Mouse (Mus musculus) right cerebral cortex, postnatal 4 days (tissue): ENCODE measurements around the gene Slk.
"Not testable (repeated sequence)": the region's sequence is repeated elsewhere in the genome, so short reads cannot be mapped to it uniquely, and the experiment has no call there.

Experiments used
- DNase-seq: peaks from one replicate; pipeline ENCODE4 v3.0.0-alpha.2; 2022

The Slk gene

DNA sequence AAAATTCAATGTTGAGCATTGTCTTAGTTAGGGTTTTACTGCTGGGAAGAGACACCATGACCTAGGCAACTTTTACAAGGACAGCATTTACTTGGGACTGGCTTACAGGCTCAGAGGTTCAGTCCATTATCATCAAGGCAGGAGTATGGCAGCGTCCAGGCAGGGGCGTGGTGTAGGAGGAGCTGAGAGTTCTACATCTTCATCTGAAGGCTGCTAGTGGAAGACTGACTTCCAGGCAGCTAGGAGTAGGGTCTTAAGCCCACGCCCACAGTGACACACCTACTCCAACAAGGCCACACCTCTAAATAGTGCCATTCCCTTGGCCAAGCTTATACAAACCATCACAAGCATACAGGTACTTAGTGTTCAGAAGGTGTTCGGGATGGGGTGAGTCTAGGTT is 7.5 kb upstream of the Slk start:
- not testable (repeated sequence) for DNase-seq

DNA sequence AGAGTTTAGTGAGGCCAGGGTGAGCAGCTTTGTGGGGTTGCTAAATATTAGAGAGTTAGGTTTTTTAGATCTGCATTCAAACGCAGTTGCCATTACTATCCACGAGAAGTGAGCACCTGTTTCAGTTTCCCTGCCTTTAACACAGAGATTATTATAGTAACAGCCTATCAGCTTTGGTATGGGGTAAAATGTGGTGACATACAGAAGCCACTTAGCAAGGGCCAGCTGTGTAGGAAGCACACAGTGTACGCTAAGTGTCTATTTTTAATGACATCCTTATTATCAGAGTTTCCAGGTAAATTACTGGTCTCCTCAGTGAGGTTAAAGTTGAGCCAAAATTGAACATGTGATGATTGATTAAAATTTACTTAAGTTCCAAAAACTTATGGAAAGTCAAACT is 5.8 kb upstream of the Slk start:
- no peak for DNase-seq

DNA sequence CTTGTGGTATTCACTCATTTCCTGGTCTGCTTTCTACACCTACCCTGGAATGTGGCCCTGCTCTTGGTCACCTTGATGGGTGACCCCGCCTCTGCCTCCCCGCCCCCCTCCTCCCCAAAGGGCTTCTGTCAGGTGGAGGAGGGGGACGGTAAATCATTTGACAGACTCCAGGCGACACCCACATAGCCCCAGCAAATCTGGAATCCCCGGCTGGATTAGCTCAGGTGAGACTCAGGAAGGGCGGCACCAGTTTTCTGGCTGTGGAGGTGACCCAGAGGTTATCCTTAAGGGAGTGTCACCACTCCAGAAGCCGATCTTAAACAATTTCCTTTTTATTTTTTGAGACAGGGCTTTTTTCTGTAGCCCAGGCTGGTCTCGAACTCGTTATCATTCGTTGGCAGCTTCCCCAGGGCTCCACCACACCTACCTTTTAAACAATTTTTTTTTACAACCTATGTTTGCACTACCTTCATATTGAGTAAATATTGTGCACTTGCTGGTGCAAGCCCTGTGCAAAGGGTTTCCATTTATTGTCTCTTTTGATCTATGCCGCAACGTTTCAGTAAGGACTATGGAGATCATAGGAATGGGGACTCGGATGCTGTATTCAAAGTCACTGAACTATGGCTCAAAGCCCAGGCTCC is 775 bp upstream of the Slk start:
- DNase-seq: peak; percentile 7

DNA sequence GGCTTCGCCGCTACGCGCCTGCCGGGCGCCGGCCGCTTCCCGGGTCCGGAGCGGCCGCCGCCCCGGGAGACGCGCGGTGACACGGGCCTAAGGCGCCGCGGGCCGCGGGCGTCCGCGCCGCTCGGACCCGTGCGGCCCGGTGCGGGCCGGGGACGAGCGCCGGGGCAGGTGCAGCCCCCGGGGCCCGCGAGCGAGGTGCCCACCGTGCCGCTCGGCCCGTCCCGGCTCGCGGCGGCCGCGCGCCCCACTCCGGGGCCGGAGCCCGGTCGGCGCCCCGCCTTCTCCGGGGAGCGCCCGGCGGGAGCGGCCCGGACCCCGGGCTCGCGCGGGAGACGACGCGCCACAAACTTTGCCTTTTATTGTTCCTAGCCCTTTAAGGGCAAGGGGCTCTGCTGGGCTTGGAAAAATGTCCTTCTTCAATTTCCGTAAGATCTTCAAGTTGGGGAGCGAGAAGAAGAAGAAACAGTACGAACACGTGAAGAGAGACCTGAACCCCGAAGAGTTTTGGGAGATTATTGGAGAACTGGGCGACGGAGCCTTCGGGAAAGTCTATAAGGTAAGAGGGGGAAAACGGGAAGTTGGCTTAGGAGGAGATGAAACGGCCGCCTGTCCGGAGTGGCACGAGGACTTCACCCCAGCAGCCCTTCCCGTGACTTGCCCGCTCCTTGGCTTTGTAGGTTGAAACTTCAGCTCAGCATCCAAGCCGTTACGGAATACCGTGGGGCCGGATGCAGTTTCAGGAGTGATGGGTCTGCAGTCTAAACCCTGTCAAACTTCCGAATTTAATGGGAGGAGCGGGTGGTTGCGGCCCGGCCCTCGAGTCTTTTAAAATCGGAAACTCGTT is 532 bp downstream of the Slk start:
- peak; percentile 8 for DNase-seq

DNA sequence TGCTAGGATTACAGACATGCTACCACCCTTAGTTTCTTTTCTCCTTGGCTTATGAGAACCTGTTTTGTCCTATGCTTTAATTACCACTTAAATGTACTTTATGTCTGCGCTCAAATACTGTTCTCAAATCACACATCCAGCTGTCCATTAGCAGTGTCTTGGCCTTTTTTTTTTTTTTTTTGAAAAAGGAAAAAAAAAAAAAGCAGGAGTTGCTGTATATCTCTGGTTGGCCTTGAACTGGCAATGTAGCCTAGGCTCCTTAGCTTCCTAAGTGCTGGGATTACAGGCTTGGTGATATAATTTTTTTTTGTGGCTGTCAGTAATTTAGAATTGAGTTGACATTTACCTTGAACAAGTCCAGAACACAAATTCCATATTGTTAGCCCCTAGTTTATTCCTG is 6.3 kb downstream of the Slk start:
- no peak for DNase-seq

DNA sequence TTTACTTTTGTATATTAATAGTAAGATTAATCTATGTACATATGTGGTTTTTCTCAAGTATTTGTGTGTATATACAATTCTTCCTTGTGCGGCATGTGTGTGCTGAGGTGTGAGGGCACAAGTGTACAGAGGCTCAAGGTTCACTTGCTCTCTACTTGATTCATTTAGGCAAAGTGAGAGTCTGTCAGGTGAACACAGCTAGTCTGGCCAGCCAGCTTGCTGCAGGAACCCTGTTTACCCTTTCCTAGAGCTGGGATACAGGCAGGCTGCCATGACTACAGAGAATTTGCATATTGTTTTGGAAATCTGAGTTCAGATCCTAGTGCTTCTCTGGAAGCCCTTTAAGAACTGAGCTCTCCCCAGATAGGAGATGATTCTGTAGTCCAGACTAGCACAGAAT is 7.5 kb downstream of the Slk start:
- no peak for DNase-seq

DNA sequence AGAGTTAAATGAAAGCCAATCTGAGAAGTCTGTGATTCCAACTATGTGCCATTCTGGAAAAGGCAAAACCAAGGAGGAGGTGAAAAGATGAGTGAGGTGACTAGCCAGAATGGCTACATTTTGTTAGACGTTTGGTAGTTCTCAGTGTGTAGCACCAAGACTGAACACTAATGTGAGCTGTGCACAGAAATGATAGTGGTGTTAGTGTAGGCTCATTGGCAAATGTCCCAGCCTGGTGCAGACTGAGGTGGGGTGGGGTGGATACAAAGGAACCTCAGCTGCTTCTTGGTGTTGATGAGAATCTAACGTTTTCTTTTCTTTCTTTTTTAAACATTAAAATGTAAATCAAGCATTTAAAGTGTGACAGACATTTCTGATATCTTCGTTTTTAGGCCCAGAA is 29.0 kb downstream of the Slk start:
- DNase-seq: no peak

DNA sequence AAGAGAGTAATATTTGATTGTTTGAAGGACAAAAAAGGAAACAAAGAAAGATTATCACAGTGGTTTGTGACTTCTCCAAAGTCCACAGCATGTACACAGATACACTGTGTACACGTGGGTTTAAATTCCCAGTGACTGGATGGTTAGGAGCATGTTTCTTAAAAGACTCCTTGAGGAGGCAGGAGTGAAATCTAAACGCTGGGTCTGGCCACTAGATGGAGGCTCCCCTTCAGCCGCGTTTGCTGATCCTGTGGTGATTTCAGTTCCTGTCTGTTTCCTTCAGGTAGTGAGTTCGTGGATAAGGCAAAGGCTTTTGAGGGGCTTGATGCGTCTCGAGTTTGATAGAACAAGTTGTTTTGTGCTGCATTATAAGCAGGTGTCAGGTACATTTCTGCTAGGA is 34.0 kb downstream of the Slk start:
- DNase-seq: no peak

DNA sequence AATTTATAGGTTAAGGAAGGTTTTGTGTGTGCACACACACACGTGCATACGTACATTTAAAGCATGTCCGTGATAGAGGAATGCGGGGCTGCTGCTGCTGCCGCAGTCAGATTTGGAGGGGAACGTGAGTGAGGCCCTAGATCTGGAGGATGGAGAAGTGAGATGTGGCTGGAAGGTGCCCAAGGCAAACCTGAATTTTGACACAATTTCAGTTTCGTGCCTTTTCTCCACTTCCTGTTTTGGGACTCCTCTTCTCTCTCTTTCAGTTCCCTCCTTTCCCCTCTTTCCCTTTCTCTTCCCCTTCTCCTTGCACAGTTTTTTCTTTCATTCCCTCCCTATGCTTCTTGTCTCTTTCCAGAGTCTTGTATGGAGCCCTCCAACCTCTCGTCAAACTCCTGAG is 42.0 kb downstream of the Slk start:
- no peak for DNase-seq

DNA sequence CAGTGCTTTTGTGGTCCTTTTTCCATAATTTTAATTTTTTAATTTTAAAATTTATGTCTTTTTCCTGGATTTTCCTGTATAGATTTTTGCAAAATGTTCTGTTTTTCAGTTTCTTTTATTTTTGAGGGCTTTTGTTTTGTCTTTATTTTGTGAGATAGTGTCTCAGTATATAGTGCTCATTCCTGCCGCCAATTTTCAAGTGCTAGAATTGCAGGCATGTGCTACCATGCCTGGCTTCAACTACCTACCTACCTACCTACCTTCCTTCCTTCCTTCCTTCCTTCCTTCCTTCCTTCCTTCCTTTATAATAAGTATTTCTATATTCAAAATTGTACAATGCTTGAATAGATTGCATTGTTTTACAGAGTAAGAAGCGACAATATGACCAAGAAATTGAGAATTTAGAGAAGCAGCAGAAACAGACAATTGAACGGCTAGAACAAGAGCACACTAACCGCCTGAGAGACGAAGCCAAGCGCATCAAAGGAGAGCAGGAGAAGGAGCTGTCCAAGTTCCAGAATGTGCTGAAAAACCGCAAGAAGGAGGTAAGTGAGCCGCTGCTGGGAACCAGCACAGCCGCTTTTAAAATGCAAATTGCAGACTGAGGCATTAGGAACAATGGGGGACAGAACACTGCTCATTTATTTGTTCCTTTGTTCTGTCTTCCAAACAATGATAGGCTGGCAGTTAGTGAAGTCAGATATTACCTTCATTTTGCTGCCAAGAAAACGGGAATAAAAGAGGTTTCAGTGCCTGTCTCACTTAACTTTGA is 45.6 kb downstream of the Slk start:
- DNase-seq: no peak

DNA sequence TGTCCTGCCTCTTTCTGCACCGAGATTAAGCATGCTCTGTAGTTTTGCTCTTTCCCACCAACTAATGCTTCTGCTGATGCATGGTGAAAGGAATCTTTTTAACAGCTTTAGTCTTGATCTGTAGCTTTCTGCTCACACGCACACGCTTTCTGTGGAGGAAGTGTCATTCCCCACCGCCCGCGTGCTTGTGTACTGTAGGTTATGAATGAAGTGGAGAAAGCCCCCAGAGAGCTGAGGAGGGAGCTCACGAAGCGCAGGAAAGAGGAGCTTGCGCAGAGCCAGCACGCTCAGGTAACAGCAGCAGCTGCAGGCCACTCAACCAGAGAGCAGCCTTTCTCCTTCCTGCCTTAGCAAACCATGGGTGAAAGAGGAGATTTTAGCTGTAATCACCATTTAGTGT is 48.0 kb downstream of the Slk start:
- DNase-seq: no peak

DNA sequence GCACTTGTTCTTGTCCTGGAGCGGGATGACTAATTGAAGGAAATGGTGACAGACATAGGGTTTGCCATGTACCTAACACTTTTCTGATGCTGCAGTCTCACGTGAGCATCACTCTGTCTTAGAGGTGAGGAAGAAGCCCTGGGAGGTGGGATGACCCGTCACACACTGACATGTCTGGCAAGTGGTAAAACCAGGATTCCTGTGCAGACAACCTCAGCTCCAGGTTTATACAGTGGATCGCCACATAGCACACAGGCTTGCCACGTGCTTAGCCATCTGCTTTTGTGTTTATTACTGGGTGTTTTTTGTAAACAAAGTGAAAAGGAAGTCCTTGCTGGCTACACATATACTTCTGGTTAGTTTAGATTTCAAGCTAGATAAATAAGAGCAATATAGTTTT is 49.6 kb downstream of the Slk start:
- DNase-seq: no peak

DNA sequence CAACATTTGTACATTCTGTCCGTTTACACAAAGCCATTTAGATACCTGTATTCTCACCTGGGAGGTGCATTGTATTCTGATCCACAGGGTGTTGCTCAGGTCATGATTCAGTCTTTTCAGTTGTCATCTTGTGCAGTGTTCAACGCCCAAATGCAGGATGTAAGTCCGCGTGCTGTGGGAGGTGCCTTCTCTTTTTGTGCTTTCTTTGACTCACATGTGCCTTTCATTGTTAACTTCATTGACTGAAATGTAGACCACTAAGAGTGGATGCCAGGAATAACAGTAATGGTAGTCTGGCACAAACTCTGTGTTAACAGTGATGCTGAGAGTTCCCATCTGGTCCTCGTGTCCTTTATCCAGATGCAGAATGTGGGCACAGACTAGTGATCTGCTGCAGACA is 50.9 kb downstream of the Slk start:
- DNase-seq: no peak

DNA sequence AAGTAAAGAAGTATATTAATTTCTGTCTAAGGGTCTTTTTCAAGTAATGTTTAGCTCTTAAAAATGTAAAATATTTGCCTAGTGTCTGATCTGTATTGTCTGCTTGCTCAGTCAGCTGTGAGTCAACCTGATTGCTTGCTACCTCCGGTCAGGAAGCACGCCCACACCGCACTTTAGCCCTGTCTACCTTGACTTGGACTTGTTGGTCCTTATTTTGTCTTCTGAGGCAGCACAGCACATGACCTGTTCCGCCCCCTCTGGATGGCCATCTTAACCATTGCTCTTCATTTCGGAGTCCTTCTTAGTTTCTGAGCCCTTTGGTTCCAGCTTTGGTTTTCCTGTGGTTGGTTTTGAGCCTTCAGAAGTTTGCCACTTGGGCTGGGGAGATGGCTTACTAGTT is 52.3 kb downstream of the Slk start:
- no peak for DNase-seq

DNA sequence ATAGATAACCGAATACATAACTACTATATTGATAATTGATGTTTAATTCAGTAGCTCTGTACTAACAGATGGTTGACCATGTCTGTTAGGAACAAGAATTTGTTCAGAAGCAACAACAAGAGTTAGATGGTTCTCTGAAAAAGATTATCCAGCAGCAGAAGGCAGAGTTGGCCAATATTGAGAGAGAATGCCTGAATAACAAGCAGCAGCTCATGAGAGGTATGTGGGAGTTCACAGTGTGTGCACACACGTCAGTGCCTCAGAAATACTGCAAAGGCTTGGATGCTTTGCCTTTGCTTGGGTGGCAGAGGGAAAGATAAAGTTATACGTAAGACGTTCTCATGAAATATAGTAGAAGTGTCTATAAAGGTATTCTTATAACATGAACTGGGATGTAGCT is 55.9 kb downstream of the Slk start:
- DNase-seq: no peak

DNA sequence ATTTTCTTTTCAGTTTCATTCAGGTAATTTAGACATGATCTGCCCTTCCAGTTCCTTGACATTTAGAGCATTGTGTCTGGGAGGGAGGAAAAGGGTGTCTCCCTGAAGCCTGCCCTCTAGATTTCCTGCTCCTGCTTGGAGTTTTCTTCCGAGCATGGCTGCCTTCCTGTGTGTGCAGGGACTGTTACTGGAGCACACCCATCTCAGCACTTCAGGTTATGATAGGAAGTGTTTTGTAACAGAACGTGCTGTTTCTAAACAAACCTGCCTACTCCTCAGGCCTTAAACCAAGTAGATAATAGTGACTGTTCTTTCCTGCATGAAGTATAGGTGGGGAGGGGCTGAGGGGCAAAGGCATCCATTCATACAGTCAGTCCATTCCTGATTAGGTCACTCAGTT is 64.4 kb downstream of the Slk start:
- DNase-seq: no peak

DNA sequence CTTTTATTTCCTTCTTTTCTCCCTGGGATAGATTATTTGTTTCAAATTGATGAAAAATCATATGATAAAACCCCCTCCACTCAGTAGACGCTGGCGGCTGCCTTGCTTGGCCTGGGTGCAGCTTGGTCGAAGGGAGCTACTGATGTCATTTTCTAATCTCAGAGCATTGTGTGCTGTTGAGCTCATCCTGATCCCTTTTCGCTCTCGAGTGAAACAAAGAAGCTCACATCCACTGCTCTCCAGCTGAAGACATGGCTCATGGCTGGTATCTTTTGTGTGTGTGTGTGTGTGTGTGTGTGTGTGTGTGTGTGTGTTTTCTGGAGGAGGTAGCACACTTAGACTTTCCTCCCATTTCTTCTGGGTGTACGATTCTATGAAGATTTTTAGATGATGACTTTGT is 66.1 kb downstream of the Slk start:
- DNase-seq: no peak

DNA sequence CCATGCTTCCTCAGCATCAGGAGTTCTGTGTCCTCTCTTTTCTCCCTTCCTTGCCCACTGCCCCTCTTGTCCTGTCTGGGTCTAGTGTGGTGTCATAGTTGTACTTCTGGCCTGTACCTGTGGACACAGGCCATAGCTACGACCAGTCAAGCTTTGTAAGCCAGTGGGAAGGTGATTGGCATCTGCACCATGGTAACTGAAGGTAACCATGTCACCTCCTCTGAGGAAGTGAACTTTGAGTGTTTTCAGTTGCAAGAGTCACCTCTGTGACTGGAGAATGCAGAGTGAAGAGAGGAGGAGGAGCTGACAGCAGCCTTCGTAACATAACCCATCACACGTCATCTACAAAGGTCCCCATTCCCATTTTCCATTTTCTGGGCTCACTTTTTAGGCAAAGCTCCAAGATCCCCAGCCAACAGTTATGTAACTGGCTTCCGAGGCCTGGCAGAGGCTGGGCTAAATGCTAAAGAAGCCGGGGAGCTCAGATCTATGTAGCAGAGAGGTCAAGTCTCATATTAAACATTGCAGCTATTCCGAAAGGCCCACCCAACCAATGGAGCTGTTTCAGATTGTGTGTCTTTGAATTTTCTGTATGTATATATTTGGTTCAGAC is 67.1 kb downstream of the Slk start:
- no peak for DNase-seq

DNA sequence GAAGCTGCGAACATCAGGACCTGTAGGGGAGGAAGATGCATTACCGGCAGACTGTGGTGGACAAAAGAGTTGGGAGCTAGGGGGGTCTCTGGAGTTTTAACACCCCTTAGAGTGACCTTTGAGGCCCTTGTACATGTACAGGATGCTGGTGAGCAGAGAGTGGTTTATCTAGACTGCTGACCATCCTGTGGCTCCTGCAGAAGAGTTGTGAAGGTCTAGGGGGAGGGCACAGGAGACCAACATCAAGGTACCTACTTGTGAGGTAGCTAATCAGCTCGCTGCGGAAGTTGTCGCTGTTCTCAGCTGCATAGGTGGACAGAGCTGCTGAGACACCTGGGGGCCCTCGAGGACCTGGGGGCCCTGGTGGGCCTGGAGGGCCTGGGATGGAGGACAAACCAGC is 69.6 kb downstream of the Slk start:
- DNase-seq: no peak

DNA sequence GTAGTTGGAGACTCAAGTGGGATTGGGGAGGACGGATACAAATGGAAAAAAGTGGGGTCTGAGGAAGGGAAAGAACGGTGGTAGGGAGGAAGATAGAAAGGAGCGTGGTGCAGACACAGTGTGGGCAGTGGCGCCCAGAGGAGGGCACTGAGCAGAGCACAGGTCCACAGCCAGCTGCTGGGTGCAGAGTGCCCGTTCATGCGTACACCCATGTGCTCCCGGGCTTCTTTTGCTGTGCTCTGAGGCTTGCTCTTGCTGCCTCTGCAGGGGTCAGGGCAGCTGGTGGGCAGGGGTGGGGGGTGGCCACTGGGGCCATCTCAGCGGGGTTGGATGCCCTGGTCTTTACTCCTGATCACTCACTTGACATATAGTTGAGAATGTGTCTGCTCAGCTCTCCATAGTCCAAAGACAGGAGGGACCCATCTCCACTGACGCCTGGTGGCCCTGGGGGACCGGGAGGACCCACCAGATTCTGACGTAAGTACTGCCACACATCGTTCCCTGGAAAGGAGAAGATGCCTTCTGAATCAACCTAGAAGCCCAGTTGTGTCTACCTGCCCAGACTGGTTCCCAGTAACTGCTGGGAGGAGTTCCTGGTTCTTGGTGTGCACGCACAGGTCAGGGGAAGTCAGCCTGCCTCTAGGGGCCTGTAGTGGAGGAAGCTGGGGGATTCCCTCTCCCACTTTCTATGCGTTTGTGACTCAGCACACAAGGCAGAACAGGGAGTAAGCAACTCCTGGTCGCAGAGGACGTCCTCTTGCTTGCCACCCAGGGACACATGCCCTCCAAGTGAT is 71.1 kb downstream of the Slk start:
- no peak for DNase-seq

DNA sequence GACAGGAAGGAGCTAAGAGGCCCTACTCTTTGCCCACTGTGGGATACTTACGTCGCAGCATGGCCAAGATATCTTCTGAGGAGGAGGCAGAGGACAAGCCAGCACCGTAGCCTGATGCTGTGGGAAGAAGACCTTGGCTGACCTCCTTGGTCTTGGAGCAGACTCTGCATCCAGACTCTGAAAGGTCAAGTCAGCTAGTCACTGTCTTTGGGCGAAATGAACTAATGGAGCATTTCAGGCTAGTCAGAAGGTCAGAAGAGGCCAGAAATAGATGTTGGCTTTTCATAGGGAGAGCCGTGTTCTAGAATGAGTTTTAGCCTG is 71.6 kb downstream of the Slk start:
- DNase-seq: no peak

DNA sequence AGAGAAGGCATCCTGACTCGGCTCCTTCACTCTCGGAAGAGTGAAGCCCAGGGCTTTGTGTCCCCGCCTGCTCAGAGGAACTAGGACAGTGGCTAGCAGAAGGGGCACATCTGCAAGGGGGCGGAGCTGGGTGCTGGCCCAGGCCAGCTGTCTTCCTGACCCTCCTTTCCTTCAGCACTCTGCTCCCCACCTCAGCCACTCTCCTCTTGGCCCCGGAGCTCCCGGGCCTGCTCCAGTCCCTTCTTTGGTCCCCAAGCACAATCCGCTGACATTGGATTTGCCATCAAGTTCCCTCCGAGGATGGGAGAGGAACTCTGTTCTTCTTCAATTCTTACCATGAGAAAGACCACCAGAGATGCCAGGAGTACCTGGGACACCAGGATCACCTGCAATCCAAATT is 72.8 kb downstream of the Slk start:
- DNase-seq: no peak

DNA sequence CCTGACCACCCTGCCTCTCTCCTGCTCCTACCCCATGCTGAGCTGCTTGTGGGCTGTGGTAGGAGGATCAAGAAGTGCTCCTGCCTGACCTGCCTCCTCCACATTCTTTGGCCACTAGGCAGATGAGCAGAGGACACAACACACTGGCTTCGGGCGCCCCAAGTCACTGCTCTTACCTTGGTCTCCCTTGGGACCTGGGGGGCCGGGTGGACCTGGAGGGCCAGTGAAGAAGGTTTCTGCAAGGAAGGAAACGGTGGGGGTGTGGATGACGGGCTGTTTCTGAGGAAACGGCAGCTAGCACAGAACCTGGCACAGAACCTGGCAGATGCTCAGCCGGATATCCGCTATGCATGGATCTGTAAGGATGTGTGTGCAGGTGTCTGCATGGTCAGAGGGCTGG is 73.7 kb downstream of the Slk start:
- DNase-seq: no peak
